Mouse (Mus musculus) olfactory bulb, adult 2 months (tissue): ENCODE measurements around the gene Igfbp2.

ENCODE experiments used
- CTCF ChIP-seq: fragments of 200-500 bp; IDR thresholded peaks from 2 replicates; pipeline ENCODE4 v1.5.1; 2012; ENCODE audit warnings: low read depth, mild to moderate bottlenecking, low read length, moderate library complexity; ENCODE audit not compliant: insufficient read depth
- POLR2A ChIP-seq: fragments of 200-500 bp; IDR thresholded peaks from 2 replicates; pipeline ENCODE4 v1.6.1; 2012; ENCODE audit warnings: mild to moderate bottlenecking, low read depth, low read length, moderate library complexity; ENCODE audit not compliant: insufficient read depth

DNA sequence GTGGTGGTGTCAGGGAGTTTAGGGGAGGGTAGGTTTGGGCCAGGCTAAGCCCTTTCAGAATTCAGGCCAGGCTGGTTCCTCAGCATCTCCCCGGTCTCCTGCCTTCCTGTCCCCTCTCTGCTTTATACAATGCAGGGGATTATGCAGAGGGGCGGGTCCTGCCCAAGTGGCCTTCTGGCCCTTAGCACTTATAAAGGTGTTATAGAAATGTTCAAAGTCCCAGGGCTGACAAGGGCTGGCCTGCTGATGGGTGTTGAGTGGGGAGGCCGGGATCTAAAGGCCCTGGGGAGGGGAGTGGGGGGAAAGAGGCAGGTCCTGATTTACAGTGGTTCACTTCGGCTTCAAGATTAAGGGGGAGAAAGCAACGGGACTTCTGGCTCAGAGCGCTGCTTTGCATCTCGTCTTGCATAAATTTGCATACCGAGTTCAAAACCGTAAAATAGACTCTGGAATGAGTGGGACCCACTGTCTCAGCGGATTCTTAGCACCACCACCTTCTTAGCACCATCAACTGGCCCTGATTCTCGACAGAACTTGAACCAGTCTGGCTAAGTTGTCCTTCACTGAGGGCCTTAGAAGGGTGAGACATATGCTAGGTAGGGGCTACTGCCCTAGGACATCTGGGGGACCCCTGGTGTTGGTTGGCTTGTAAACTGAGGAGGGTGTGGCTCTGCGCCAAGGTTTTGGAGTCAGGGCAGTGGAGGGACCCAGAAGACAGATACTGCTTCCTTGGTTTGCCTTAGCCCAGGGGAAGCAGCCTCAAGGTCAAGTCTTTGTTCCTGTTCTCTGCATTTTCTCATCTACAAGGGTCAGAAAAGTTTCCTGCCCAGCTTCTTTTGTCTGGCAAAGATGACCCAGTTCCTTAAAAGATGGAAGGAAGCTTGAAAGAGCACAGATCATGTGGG lies 3.4 kb downstream of the Igfbp2 start:
- TF ChIP-seq CTCF (no peak), POLR2A (no peak)
